Mouse (Mus musculus) midbrain, postnatal 0 days (tissue): Measurements from ENCODE around the gene Polr2f. TPM values are rescaled to one million over a fixed set of nuclear protein-coding genes. Genes with fewer than 3 reads are reported as not detected.

Experiments
- ATAC-seq: fragments of 200-750 bp; cut with Nextera tagmentation; 2 replicates; pipeline ENCODE4 v1.8.0; 2017; ENCODE audit warnings: moderate number of reproducible peaks, mild to moderate bottlenecking, moderate TSS enrichment, moderate library complexity; ENCODE audit not compliant: low FRiP score
- DNase-seq: peaks from one replicate; pipeline ENCODE4 v3.0.0-alpha.2; 2015; ENCODE audit warnings: low spot score
- H3K27ac ChIP-seq: fragments of 300-500 bp; sonication (generic); 2 replicates; pipeline ENCODE4 v1.5.1; 2014; ENCODE audit warnings: low read depth, mild to moderate bottlenecking, low read length, mixed read lengths
- H3K27me3 ChIP-seq: fragments of 300-500 bp; sonication (generic); 2 replicates; pipeline ENCODE4 v1.6.1; 2014; ENCODE audit warnings: low read length, control low read depth, mixed read lengths; ENCODE audit not compliant: insufficient read depth
- H3K36me3 ChIP-seq: fragments of 300-500 bp; sonication (generic); 2 replicates; pipeline ENCODE4 v1.6.1; 2014; ENCODE audit warnings: low read length, control low read depth, mixed read lengths; ENCODE audit not compliant: insufficient read depth
- H3K4me1 ChIP-seq: fragments of 300-500 bp; sonication (generic); 2 replicates; pipeline ENCODE4 v1.6.1; 2014; ENCODE audit warnings: mild to moderate bottlenecking, control low read depth, antibody characterized with exemption, low read length, mixed read lengths; ENCODE audit not compliant: insufficient read depth
- H3K4me2 ChIP-seq: fragments of 300-500 bp; sonication (generic); 2 replicates; pipeline ENCODE4 v1.6.1; 2014; ENCODE audit warnings: low read depth, mild to moderate bottlenecking, low read length, mixed read lengths; ENCODE audit not compliant: poor library complexity, severe bottlenecking
- H3K4me3 ChIP-seq: fragments of 300-500 bp; sonication (generic); 2 replicates; pipeline ENCODE4 v1.5.1; 2014; ENCODE audit warnings: low read depth, mild to moderate bottlenecking, low read length, moderate library complexity
- H3K9ac ChIP-seq: fragments of 300-500 bp; sonication (generic); replicated peaks from 2 replicates; pipeline ENCODE4 v1.6.1; 2014; ENCODE audit warnings: mild to moderate bottlenecking, low read length, moderate library complexity, mixed read lengths; ENCODE audit not compliant: poor library complexity, severe bottlenecking
- H3K9me3 ChIP-seq: fragments of 300-500 bp; sonication (generic); 2 replicates; pipeline ENCODE4 v1.6.1; 2016; ENCODE audit warnings: low read length, control low read depth
- CTCF ChIP-seq: IDR thresholded peaks from 2 replicates; pipeline ENCODE4 v1.5.1; 2016; ENCODE audit warnings: antibody characterized with exemption, mild to moderate bottlenecking
- WGBS: fragments of 180-500 bp; shearing (Covaris S2); extraction: QIAGEN DNeasy Blood & Tissue Kit; methylation state at CpG from one replicate; pipeline ENCODE4 v1.1.7; 2014; 5-methylcytosine and 5-hydroxymethylcytosine counted together
- polyA plus RNA-seq: library from polyadenylated mRNA; unstranded; fragments of >200 nt; fragmentation: Nextera tagmentation; extraction: Ambion mirVana; gene quantifications from 2 replicates; pipeline ENCODE4 v1.2.1, GENCODE M21; 2015
- total RNA-seq: library from RNA; depleted of rRNA; stranded (reverse); fragments of >200 nt; gene quantifications from 2 replicates; pipeline ENCODE4 v1.2.3, GENCODE M21; 2014; rRNA removed

The Polr2f gene
- total and polyA plus RNA-seq, 2 experiments from 2014 or later: 59.7 to 344 TPM

- no peaks in the 10 kb centered on the region for H3K4me1 ChIP-seq
- no peak overlapping the region for H3K9ac ChIP-seq
- no peaks in the 10 kb centered on the region for H3K27me3 ChIP-seq
- ATAC-seq: no peak
- no peak overlapping the region for H3K4me2 ChIP-seq
- DNase-seq: no peak
- H3K36me3 ChIP-seq: no peaks in the 10 kb centered on the region
- TF ChIP-seq CTCF: no peak
- 95% methylated on average over 12 of the region's 12 CpGs for WGBS
- H3K27ac ChIP-seq: no peak overlapping the region
- no peak overlapping the region for H3K4me3 ChIP-seq
- no peaks in the 10 kb centered on the region for H3K9me3 ChIP-seq
Measured at GRCm38 (mm10) chr15:79199390-79199976, 58.7 kb downstream of the Polr2f start.

Other genes starting within 250 kb of the Polr2f start
- 1.7 TPM in 1 of 2 replicates, not detected in the other for gene Gm49510, start 241.3 kb upstream of the Polr2f start, total RNA-seq
- 0.17 TPM in 1 of 2 replicates, not detected in the other for gene Gm49510, start 241.3 kb upstream of the Polr2f start, polyA plus RNA-seq
- 4.2 and 4.5 TPM in 2 replicates for gene Sh3bp1, start 241.2 kb upstream of the Polr2f start, total RNA-seq
- 4.0 and 4.7 TPM in 2 replicates for gene Sh3bp1, start 241.2 kb upstream of the Polr2f start, polyA plus RNA-seq
- 350 and 364 TPM in 2 replicates for gene Pdxp, start 227.1 kb upstream of the Polr2f start, total RNA-seq
- 171 and 181 TPM in 2 replicates for gene Pdxp, start 227.1 kb upstream of the Polr2f start, polyA plus RNA-seq
- gene Lgals1, start 214.3 kb upstream of the Polr2f start, total RNA-seq: 35.4 and 46.2 TPM in 2 replicates
- 69.7 and 76.8 TPM in 2 replicates for gene Lgals1, start 214.3 kb upstream of the Polr2f start, polyA plus RNA-seq
- gene Nol12, start 206.1 kb upstream of the Polr2f start, total RNA-seq: 8.1 and 17.1 TPM in 2 replicates
- 64.0 and 69.5 TPM in 2 replicates for gene Nol12, start 206.1 kb upstream of the Polr2f start, polyA plus RNA-seq
- gene Triobp, start 193.3 kb upstream of the Polr2f start, total RNA-seq: 40.0 and 53.3 TPM in 2 replicates
- 24.7 and 28.4 TPM in 2 replicates for gene Triobp, start 193.3 kb upstream of the Polr2f start, polyA plus RNA-seq
- 132 and 136 TPM in 2 replicates for gene H1f0, start 112.6 kb upstream of the Polr2f start, total RNA-seq
- 135 and 144 TPM in 2 replicates for gene H1f0, start 112.6 kb upstream of the Polr2f start, polyA plus RNA-seq
- 3.3 and 3.9 TPM in 2 replicates for gene Galr3, start 99.1 kb upstream of the Polr2f start, total RNA-seq
- 0.25 and 0.32 TPM in 2 replicates for gene Galr3, start 99.1 kb upstream of the Polr2f start, polyA plus RNA-seq
- 53.5 and 57.5 TPM in 2 replicates for gene Ankrd54, start 78.1 kb upstream of the Polr2f start, total RNA-seq
- gene Ankrd54, start 78.1 kb upstream of the Polr2f start, polyA plus RNA-seq: 44.5 and 45.5 TPM in 2 replicates
- gene Eif3l, start 65.8 kb upstream of the Polr2f start, total RNA-seq: 197 and 205 TPM in 2 replicates
- gene Eif3l, start 65.8 kb upstream of the Polr2f start, polyA plus RNA-seq: 160 and 168 TPM in 2 replicates
- 33.4 and 35.5 TPM in 2 replicates for gene Micall1, start 32.1 kb upstream of the Polr2f start, total RNA-seq
- gene Micall1, start 32.1 kb upstream of the Polr2f start, polyA plus RNA-seq: 8.9 and 10.3 TPM in 2 replicates
- 9.5 and 11.7 TPM in 2 replicates for gene 1700088E04Rik, start 244 bp downstream of the Polr2f start, total RNA-seq
- gene 1700088E04Rik, start 244 bp downstream of the Polr2f start, polyA plus RNA-seq: 15.9 and 21.6 TPM in 2 replicates
- 19.2 and 21.1 TPM in 2 replicates for gene Sox10, start 24.2 kb downstream of the Polr2f start, total RNA-seq
- gene Sox10, start 24.2 kb downstream of the Polr2f start, polyA plus RNA-seq: 6.8 and 8.9 TPM in 2 replicates
- 65.8 and 81.1 TPM in 2 replicates for gene Pick1, start 88.2 kb downstream of the Polr2f start, total RNA-seq
- 78.1 and 84.2 TPM in 2 replicates for gene Pick1, start 88.2 kb downstream of the Polr2f start, polyA plus RNA-seq
- gene Gm49486, start 88.4 kb downstream of the Polr2f start, total RNA-seq: 1.8 and 3.7 TPM in 2 replicates
- 1.1 and 2.0 TPM in 2 replicates for gene Gm49486, start 88.4 kb downstream of the Polr2f start, polyA plus RNA-seq
- gene Slc16a8, start 113.8 kb downstream of the Polr2f start, total RNA-seq: 0.93 TPM in 1 of 2 replicates, not detected in the other
- 0.45 and 0.54 TPM in 2 replicates for gene Slc16a8, start 113.8 kb downstream of the Polr2f start, polyA plus RNA-seq
- gene Baiap2l2, start 144.5 kb downstream of the Polr2f start, total RNA-seq: 3.0 and 3.1 TPM in 2 replicates
- 8.0 and 8.5 TPM in 2 replicates for gene Baiap2l2, start 144.5 kb downstream of the Polr2f start, polyA plus RNA-seq
- 26.8 and 35.3 TPM in 2 replicates for gene Pla2g6, start 187.4 kb downstream of the Polr2f start, total RNA-seq
- gene Pla2g6, start 187.4 kb downstream of the Polr2f start, polyA plus RNA-seq: 14.5 and 17.6 TPM in 2 replicates
- 4.0 and 5.4 TPM in 2 replicates for gene Maff, start 205.6 kb downstream of the Polr2f start, total RNA-seq
- 0.93 and 1.2 TPM in 2 replicates for gene Maff, start 205.6 kb downstream of the Polr2f start, polyA plus RNA-seq